Mouse (Mus musculus) stomach, postnatal 0 days (tissue): ENCODE measurements around the gene Serpinb1c.

Source experiments
- CTCF ChIP-seq: IDR thresholded peaks from 2 replicates; pipeline ENCODE4 v1.5.1; 2016; ENCODE audit warnings: antibody characterized with exemption, low read depth, mild to moderate bottlenecking, moderate library complexity
- EP300 ChIP-seq: optimal IDR thresholded peaks from 2 replicates; pipeline ENCODE3; 2016; ENCODE audit warnings: antibody characterized with exemption

GRCm38 (mm10) chr13:32846221-32846620, 51.8 kb downstream of the Serpinb1c start:
- TF ChIP-seq CTCF (no peak), EP300 (no peak)
